33 mouse cellular contexts compared by ENCODE assay signal in the genomic region with DNA sequence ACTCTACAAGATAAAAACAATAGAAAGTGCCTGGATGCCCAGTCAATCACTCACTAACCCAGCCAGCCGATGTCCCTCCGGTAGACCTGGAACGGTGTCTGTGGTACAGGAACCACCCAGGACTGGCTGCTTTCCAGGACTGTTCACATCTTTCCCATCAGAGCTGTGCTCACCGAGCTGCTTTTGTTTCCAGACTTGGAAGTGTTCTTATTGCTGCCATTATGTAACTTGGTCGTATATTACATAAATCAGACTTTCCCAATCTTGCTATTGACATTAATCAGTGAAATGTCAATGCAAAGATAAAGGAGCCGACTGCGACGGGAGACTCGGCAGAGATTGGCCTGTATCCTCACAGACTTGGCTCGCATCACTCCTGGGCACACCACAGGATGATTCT. TPM values are rescaled to one million over a fixed set of nuclear protein-coding genes. Genes with fewer than 3 reads are reported as not detected.
DNase-seq lines count a peak whose midpoint lies in the region; ATAC-seq lines count a peak whose summit lies in the region.
"Had no signal": no experiment of that assay in that cellular context is flagged by ENCODE, and none has a peak within 500 bp of the region (broad histone marks: within the 10 kb centered on the region; RNA-seq: fewer than 3 reads in every experiment).

No protein-coding gene starts in this region.

- no peaks in the 10 kb centered on the region for H3K9me3 ChIP-seq in midbrain, embryonic 13.5 days
- H3K9me3 ChIP-seq: embryonic facial prominence, embryonic 13.5 days; forebrain, embryonic 12.5 days; heart, embryonic 10.5 days; heart, embryonic 15.5 days; intestine, embryonic 15.5 days; liver, embryonic 12.5 days; neural tube, embryonic 12.5 days had no signal

- ATAC-seq in frontal cortex, adult (ENCODE audit: low TSS enrichment), result 0 out of 2 replicates have a peak, but pooled peaks have one; percentile 50
- ATAC-seq in midbrain, embryonic 13.5 days, result no peak
- ATAC-seq: forebrain, postnatal 0 days; hindbrain, postnatal 0 days; intestine, embryonic 15.5 days; liver, embryonic 12.5 days had no signal

- H3K4me2 ChIP-seq in midbrain, embryonic 13.5 days (replicated peaks), result no peak overlapping the region
- H3K4me2 ChIP-seq: embryonic facial prominence, embryonic 13.5 days; forebrain, embryonic 12.5 days; heart, embryonic 15.5 days; intestine, embryonic 15.5 days; liver, embryonic 12.5 days; midbrain, embryonic 11.5 days; neural tube, embryonic 12.5 days had no signal

- no peaks in the 10 kb centered on the region for H3K36me3 ChIP-seq in midbrain, embryonic 13.5 days
- H3K36me3 ChIP-seq: embryonic facial prominence, embryonic 13.5 days; forebrain, embryonic 12.5 days; heart, embryonic 10.5 days; heart, embryonic 15.5 days; intestine, embryonic 15.5 days; liver, embryonic 12.5 days; neural tube, embryonic 12.5 days had no signal

- no peak overlapping the region for H3K27ac ChIP-seq in midbrain, embryonic 13.5 days
- H3K27ac ChIP-seq: embryonic facial prominence, embryonic 13.5 days; forebrain, embryonic 12.5 days; heart, embryonic 10.5 days; heart, embryonic 15.5 days; hindbrain, postnatal 0 days; intestine, embryonic 15.5 days; layer of hippocampus, adult 2 months; liver, embryonic 12.5 days; neural tube, embryonic 12.5 days had no signal

- no peak overlapping the region for H3K4me3 ChIP-seq in midbrain, embryonic 13.5 days (replicated peaks)
- H3K4me3 ChIP-seq: embryonic facial prominence, embryonic 13.5 days; forebrain, embryonic 12.5 days; heart, embryonic 10.5 days; heart, embryonic 15.5 days; intestine, embryonic 15.5 days; layer of hippocampus, adult 2 months; liver, embryonic 12.5 days; myocyte; neural tube, embryonic 12.5 days had no signal

- DNase-seq in frontal cortex, postnatal 36 days (ENCODE audit: low spot score in 2 of 2), result no peak
- DNase-seq in brain, adult 2 months (ENCODE audit: low read depth, low spot score), result peak; percentile 82
- peak; percentile 64 for DNase-seq in cerebellum, adult 8-10 months
- peak; percentile 72 to 81 for DNase-seq in cerebellum, postnatal 25 days
- no peak for DNase-seq in heart, adult 8-10 months (ENCODE audit: low spot score)
- no peak for DNase-seq in adrenal gland, postnatal 25 days
- DNase-seq: adrenal gland, adult 2 months; forebrain, postnatal 0 days; gastrocnemius, postnatal 14 days; kidney, adult 2 months; kidney, postnatal 36 days; lung, adult 18-20 months; lung, postnatal 10 days; right cerebral cortex, adult 18-20 months; spleen, adult 18-20 months; thymus, postnatal 25 days had no signal

- 88% methylated on average over 10 of the region's 10 CpGs for WGBS in midbrain, embryonic 13.5 days

- no peaks in the 10 kb centered on the region for H3K27me3 ChIP-seq in midbrain, embryonic 13.5 days
- H3K27me3 ChIP-seq: embryonic facial prominence, embryonic 13.5 days; forebrain, embryonic 12.5 days; heart, embryonic 15.5 days; intestine, embryonic 15.5 days; neural tube, embryonic 12.5 days had no signal

- H3K9ac ChIP-seq in midbrain, embryonic 13.5 days (replicated peaks), result no peak overlapping the region
- H3K9ac ChIP-seq: embryonic facial prominence, embryonic 13.5 days; forebrain, embryonic 12.5 days; forebrain, postnatal 0 days; heart, embryonic 15.5 days; intestine, embryonic 15.5 days; liver, embryonic 12.5 days; neural tube, embryonic 12.5 days had no signal

- H3K4me1 ChIP-seq in midbrain, embryonic 13.5 days (replicated peaks), result no peaks in the 10 kb centered on the region
- H3K4me1 ChIP-seq: embryonic facial prominence, embryonic 13.5 days; intestine, embryonic 15.5 days; liver, embryonic 12.5 days; neural tube, embryonic 12.5 days had no signal

RNA-seq across cellular contexts. Expression of a gene that starts 36.6 kb away (rescaled TPM):
- under 1 TPM in 2 of 4 experiments, not detected in 2; 0.31 to 0.44 TPM for total RNA-seq in heart, adult 8-10 months (2022)
- 4.0 and 4.9 TPM in 2 replicates for polyA plus RNA-seq in midbrain, embryonic 13.5 days (2015; fragmentation: Nextera tagmentation; extraction: Ambion mirVana)
- 1.0 and 1.2 TPM in 2 replicates for total RNA-seq in adrenal gland, postnatal 25 days (2021)
- total RNA-seq: common myeloid progenitor, adult 5-6 weeks; granulocyte monocyte progenitor cell, adult 5-6 weeks; megakaryocyte progenitor cell, adult 5-6 weeks had no signal

RNA-seq across cellular contexts. Expression of a gene that starts 50.0 kb away (rescaled TPM):
- total RNA-seq in heart, adult 8-10 months (2022), result 10 to 100 TPM; 26.0 to 28.4 (median 27.1) TPM
- 4.4 and 6.5 TPM in 2 replicates for polyA plus RNA-seq in midbrain, embryonic 13.5 days (2015; fragmentation: Nextera tagmentation; extraction: Ambion mirVana)
- 38.0 and 39.8 TPM in 2 replicates for total RNA-seq in adrenal gland, postnatal 25 days (2021)
- total RNA-seq: common myeloid progenitor, adult 5-6 weeks; granulocyte monocyte progenitor cell, adult 5-6 weeks; megakaryocyte progenitor cell, adult 5-6 weeks; MEL had no signal

Comparison
In these comparisons a context has a peak if more than half of its experiments do, and no peak if none do; other contexts are left out.
1. DNase-seq: peak in brain, adult 2 months (single experiment), cerebellum, adult 8-10 months (single experiment) and cerebellum, postnatal 25 days (2 of 2); none in frontal cortex, postnatal 36 days (0 of 2), heart, adult 8-10 months (single experiment) and adrenal gland, postnatal 25 days (single experiment).